ENCODE assay signal across 33 mouse cellular contexts in the genomic region with DNA sequence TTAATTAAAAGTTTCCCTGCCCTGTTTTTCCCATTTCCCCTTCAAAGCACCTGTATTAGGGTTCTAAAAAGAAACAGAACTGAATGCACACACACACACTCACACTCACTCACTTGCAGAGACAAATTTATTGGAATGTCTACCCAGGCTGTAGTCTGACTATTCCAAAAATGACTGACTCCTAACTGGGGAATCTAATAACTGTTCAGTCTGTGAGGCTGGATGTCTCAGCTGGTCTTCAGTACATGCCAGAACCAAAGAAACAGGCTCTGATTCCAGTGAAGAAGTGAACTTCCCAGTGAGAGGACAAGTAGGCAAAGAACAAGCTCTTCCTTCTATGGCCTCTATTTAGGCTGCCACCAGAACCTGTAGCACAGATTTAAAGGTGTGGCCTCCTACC. TPM values are rescaled to one million over a fixed set of nuclear protein-coding genes. Genes with fewer than 3 reads are reported as not detected.
"Had no signal": no experiment of that assay in that cellular context is flagged by ENCODE, and none has a peak within 500 bp of the region (broad histone marks: within the 10 kb centered on the region; RNA-seq: fewer than 3 reads in every experiment).

No protein-coding gene starts in this region.

- DNase-seq: gastrocnemius, postnatal 14 days; gastrocnemius, postnatal 36 days; heart, adult 11 months; heart, adult 2 months; heart, postnatal 14 days; heart, postnatal 36 days; kidney, adult 18-20 months; kidney, adult 9 months; kidney, postnatal 14 days; kidney, postnatal 36 days; layer of hippocampus, adult 9-11 months; liver; liver, embryonic 13.5 days had no signal

- H3K9me3 ChIP-seq: heart, embryonic 13.5 days; heart, embryonic 15.5 days; hindbrain, embryonic 10.5 days; hindbrain, embryonic 12.5 days; intestine, embryonic 15.5 days; kidney, embryonic 15.5 days; limb, embryonic 10.5 days; limb, embryonic 12.5 days; liver, embryonic 13.5 days had no signal

- H3K4me3 ChIP-seq: heart, adult 2 months; heart, embryonic 13.5 days; heart, embryonic 15.5 days; hindbrain, embryonic 10.5 days; hindbrain, embryonic 12.5 days; intestine, embryonic 15.5 days; kidney, embryonic 15.5 days; left cerebral cortex, adult 2 months; limb, embryonic 10.5 days; limb, embryonic 12.5 days; liver, embryonic 13.5 days had no signal

- H3K27me3 ChIP-seq: heart, embryonic 13.5 days; heart, embryonic 15.5 days; hindbrain, embryonic 12.5 days; intestine, embryonic 15.5 days; kidney, embryonic 15.5 days; limb, embryonic 12.5 days; liver, embryonic 13.5 days had no signal

- H3K36me3 ChIP-seq: hindbrain, embryonic 12.5 days; intestine, embryonic 15.5 days had no signal

- H3K4me1 ChIP-seq: heart, embryonic 13.5 days; heart, embryonic 15.5 days; hindbrain, embryonic 10.5 days; hindbrain, embryonic 12.5 days; intestine, embryonic 15.5 days; kidney, embryonic 15.5 days; limb, embryonic 10.5 days; limb, embryonic 12.5 days; liver, embryonic 13.5 days had no signal

- ATAC-seq: hindbrain, embryonic 16.5 days; inflammation-experienced regulatory T-cells, adult 6 months; intestine, embryonic 15.5 days; intestine, postnatal 0 days had no signal

- H3K4me2 ChIP-seq: heart, embryonic 11.5 days; heart, embryonic 13.5 days; heart, embryonic 15.5 days; hindbrain, embryonic 12.5 days; hindbrain, embryonic 14.5 days; intestine, embryonic 15.5 days; kidney, embryonic 15.5 days; limb, embryonic 12.5 days; liver, embryonic 11.5 days; liver, embryonic 13.5 days had no signal

- H3K9ac ChIP-seq: heart, embryonic 13.5 days; heart, embryonic 15.5 days; hindbrain, embryonic 12.5 days; hindbrain, embryonic 14.5 days; intestine, embryonic 15.5 days; kidney, embryonic 15.5 days; limb, embryonic 12.5 days; liver, embryonic 13.5 days had no signal

- H3K27ac ChIP-seq: heart, adult 2 months; heart, embryonic 13.5 days; heart, embryonic 15.5 days; hindbrain, embryonic 10.5 days; hindbrain, embryonic 12.5 days; hindbrain, embryonic 14.5 days; intestine, embryonic 15.5 days; kidney, embryonic 15.5 days; kidney, postnatal 0 days; left cerebral cortex, adult 2 months; limb, embryonic 10.5 days; limb, embryonic 12.5 days; liver, embryonic 13.5 days had no signal

RNA-seq across cellular contexts. Expression of gene Scgb2a2, which starts 18.1 kb away (rescaled TPM):
- polyA plus RNA-seq: gonadal fat pad, adult 2 months; heart, adult 2 months; heart, embryonic 11.5 days; heart, embryonic 13.5 days; heart, embryonic 15.5 days; heart, postnatal 0 days; hindbrain, embryonic 10.5 days; hindbrain, embryonic 12.5 days; hindbrain, embryonic 14.5 days; hindbrain, embryonic 16.5 days; inflammation-experienced regulatory T-cells, adult 6 months; intestine, embryonic 15.5 days; intestine, postnatal 0 days; kidney, embryonic 15.5 days; kidney, postnatal 0 days; large intestine, adult 2 months; limb, embryonic 10.5 days; limb, embryonic 12.5 days; limb, embryonic 14.5 days; liver, embryonic 11.5 days; liver, embryonic 13.5 days had no signal
